Mouse (Mus musculus) natural killer cell, adult 2 months (primary cell): ENCODE results near the gene Mtfr1l.

ENCODE experiments used
- DNase-seq, 2 experiments: peaks; one replicate each; pipeline ENCODE4 v3.0.0; 2022; ENCODE audit warnings: low spot score in 2 of 2

Gene Mtfr1l

GRCm38 (mm10) chr4:134489986-134490665, 45.1 kb downstream of the Mtfr1l start:
- DNase-seq: no peak

GRCm38 (mm10) chr4:134488211-134488610, 47.0 kb downstream of the Mtfr1l start:
- no peak for DNase-seq

- no peak for DNase-seq
Measured at GRCm38 (mm10) chr4:134485151-134485900, 49.9 kb downstream of the Mtfr1l start.

GRCm38 (mm10) chr4:134484231-134484630, 51.0 kb downstream of the Mtfr1l start:
- DNase-seq: no peak

- DNase-seq: no peak
Measured at GRCm38 (mm10) chr4:134483696-134484095, 51.5 kb downstream of the Mtfr1l start.

- DNase-seq: no peak
Measured at GRCm38 (mm10) chr4:134483078-134483688, 52.0 kb downstream of the Mtfr1l start.

GRCm38 (mm10) chr4:134482442-134482841, 52.7 kb downstream of the Mtfr1l start:
- DNase-seq: no peak

- no peak for DNase-seq
Measured at GRCm38 (mm10) chr4:134481270-134481669, 53.9 kb downstream of the Mtfr1l start.

GRCm38 (mm10) chr4:134480864-134481263, 54.3 kb downstream of the Mtfr1l start:
- DNase-seq: peak; percentile 78 to 80

GRCm38 (mm10) chr4:134479839-134480238, 55.3 kb downstream of the Mtfr1l start:
- no peak for DNase-seq

- peak; percentile 89 to 93 for DNase-seq
Measured at GRCm38 (mm10) chr4:134478031-134478430, 57.2 kb downstream of the Mtfr1l start.

GRCm38 (mm10) chr4:134476899-134477298, 58.3 kb downstream of the Mtfr1l start:
- no peak for DNase-seq
